Mouse (Mus musculus) forebrain, embryonic 16.5 days (tissue): ENCODE data around the gene Fgfr2. TPM values are rescaled to one million over a fixed set of nuclear protein-coding genes. Genes with fewer than 3 reads are reported as not detected.

Experiments
- ATAC-seq: fragments of 200-750 bp; cut with Nextera tagmentation; 2 replicates; pipeline ENCODE4 v1.8.0; 2017; ENCODE audit warnings: mild to moderate bottlenecking, moderate library complexity
- H3K27ac ChIP-seq: fragments of 300-500 bp; sonication (generic); 2 replicates; pipeline ENCODE4 v1.5.1; 2014; ENCODE audit warnings: low read length, control low read depth
- H3K27me3 ChIP-seq: fragments of 300-500 bp; sonication (generic); replicated peaks from 2 replicates; pipeline ENCODE4 v1.6.1; 2014; ENCODE audit warnings: low read length; ENCODE audit not compliant: control insufficient read depth, insufficient read depth
- H3K36me3 ChIP-seq: fragments of 300-500 bp; sonication (generic); 2 replicates; pipeline ENCODE4 v1.6.1; 2014; ENCODE audit not compliant: control insufficient read depth, insufficient read depth
- H3K4me1 ChIP-seq: fragments of 300-500 bp; sonication (generic); replicated peaks from 2 replicates; pipeline ENCODE4 v1.6.1; 2014; ENCODE audit warnings: low read length; ENCODE audit not compliant: control insufficient read depth, insufficient read depth
- H3K4me2 ChIP-seq: fragments of 300-500 bp; sonication (generic); 2 replicates; pipeline ENCODE4 v1.6.1; 2014; ENCODE audit warnings: mild to moderate bottlenecking, low read length, control low read depth
- H3K4me3 ChIP-seq: fragments of 300-500 bp; sonication (generic); replicated peaks from 2 replicates; pipeline ENCODE4 v1.5.1; 2014; ENCODE audit warnings: mild to moderate bottlenecking, low read length, control low read depth
- H3K9ac ChIP-seq: fragments of 300-500 bp; sonication (generic); replicated peaks from 2 replicates; pipeline ENCODE4 v1.6.1; 2014; ENCODE audit warnings: low read depth, low read length, control low read depth
- H3K9me3 ChIP-seq: fragments of 300-500 bp; sonication (generic); 2 replicates; pipeline ENCODE4 v1.6.1; 2016; ENCODE audit warnings: low read length; ENCODE audit not compliant: control insufficient read depth
- WGBS: fragments of 180-500 bp; shearing (Covaris S2); extraction: QIAGEN DNeasy Blood & Tissue Kit; methylation state at CpG from one replicate; pipeline ENCODE4 v1.1.7; 2014; 5-methylcytosine and 5-hydroxymethylcytosine counted together
- polyA plus RNA-seq: library from polyadenylated mRNA; unstranded; fragments of >200 nt; fragmentation: Nextera tagmentation; extraction: Ambion mirVana; gene quantifications from 2 replicates; pipeline ENCODE4 v1.2.1, GENCODE M21; 2015

Fgfr2 gene
- polyA plus RNA-seq, 1 experiment from 2014 or later, result 39.2 TPM

- H3K9me3 ChIP-seq, result no peaks in the 10 kb centered on the region
- H3K9ac ChIP-seq, result no peak overlapping the region
- no peaks in the 10 kb centered on the region for H3K27me3 ChIP-seq
- no peak for ATAC-seq
- peaks cover 4% of the 10 kb centered on the region; the same call in 1 of the 2 replicates for H3K4me1 ChIP-seq
- H3K36me3 ChIP-seq, result peaks cover 11% of the 10 kb centered on the region
- no peak overlapping the region for H3K4me3 ChIP-seq
- no peak overlapping the region for H3K4me2 ChIP-seq
- no peak overlapping the region for H3K27ac ChIP-seq
- WGBS, result 14% methylated on average over 1 of the region's 1 CpGs
Observed at GRCm38 (mm10) chr7:132565831-132566230, 557.3 kb downstream of the Fgfr2 start.

GRCm38 (mm10) chr7:132559138-132559766 is 563.9 kb downstream of the Fgfr2 start:
- 67% methylated on average over 3 of the region's 3 CpGs for WGBS
- H3K4me1 ChIP-seq, result no peaks in the 10 kb centered on the region
- no peak overlapping the region for H3K27ac ChIP-seq
- H3K36me3 ChIP-seq, result peaks cover 25% of the 10 kb centered on the region
- ATAC-seq, result no peak
- H3K27me3 ChIP-seq, result no peaks in the 10 kb centered on the region
- H3K9ac ChIP-seq, result no peak overlapping the region
- H3K9me3 ChIP-seq, result no peaks in the 10 kb centered on the region
- H3K4me3 ChIP-seq, result no peak overlapping the region
- no peak overlapping the region for H3K4me2 ChIP-seq

DNA sequence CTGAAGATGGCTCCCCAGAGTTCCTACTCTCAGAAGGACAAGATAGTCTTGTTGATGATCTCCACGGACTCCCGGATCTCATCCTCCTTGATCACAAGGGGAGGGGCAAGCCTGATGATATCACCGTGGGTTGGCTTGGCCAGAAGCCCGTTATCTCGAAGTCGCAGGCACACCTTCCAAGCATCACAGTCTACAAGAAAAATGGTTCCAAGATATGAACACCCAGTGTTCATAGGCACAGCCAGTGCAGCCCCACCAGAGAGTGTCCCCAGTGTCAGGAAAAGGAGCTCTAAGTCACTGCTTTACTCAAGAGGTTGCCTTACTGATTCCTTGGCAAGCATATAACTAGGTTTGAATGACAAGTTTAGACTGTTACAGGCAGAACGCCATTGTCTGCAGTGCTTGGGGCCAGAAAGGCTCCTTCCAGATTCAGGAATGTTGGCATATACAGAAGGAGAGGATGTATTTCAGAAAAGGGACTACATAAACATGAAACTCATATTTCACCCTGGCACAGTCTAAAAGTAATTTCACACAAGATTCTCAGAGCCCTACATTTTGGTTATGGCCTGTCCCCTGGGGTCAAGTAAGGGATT is 564.9 kb downstream of the Fgfr2 start:
- no peaks in the 10 kb centered on the region for H3K27me3 ChIP-seq
- ATAC-seq, result no peak
- no peak overlapping the region for H3K27ac ChIP-seq
- WGBS, result 82% methylated on average over 7 of the region's 7 CpGs
- no peak overlapping the region for H3K4me2 ChIP-seq
- no peak overlapping the region for H3K9ac ChIP-seq
- H3K4me3 ChIP-seq, result no peak overlapping the region
- H3K4me1 ChIP-seq, result no peaks in the 10 kb centered on the region
- H3K9me3 ChIP-seq, result no peaks in the 10 kb centered on the region
- H3K36me3 ChIP-seq, result peaks cover 25% of the 10 kb centered on the region

- ATAC-seq, result no peak
- Histone ChIP-seq H3K27me3 (no peaks in the 10 kb centered on the region), H3K27ac (no peak overlapping the region), H3K9me3 (no peaks in the 10 kb centered on the region), H3K4me1 (no peaks in the 10 kb centered on the region), H3K4me3 (no peak overlapping the region), H3K9ac (no peak overlapping the region), H3K4me2 (no peak overlapping the region), H3K36me3 (peaks cover 17% of the 10 kb centered on the region)
- WGBS, result 83% methylated on average over 5 of the region's 5 CpGs
Observed at GRCm38 (mm10) chr7:132556575-132556974, 566.6 kb downstream of the Fgfr2 start.

- peaks cover 14% of the 10 kb centered on the region for H3K36me3 ChIP-seq
- H3K4me1 ChIP-seq, result 0 out of 2 replicates have a peak, but pooled peaks cover 2% of the 10 kb centered on the region
- H3K4me2 ChIP-seq, result no peak overlapping the region
- no peaks in the 10 kb centered on the region for H3K27me3 ChIP-seq
- ATAC-seq, result no peak
- 35% methylated on average over 4 of the region's 4 CpGs for WGBS
- no peak overlapping the region for H3K27ac ChIP-seq
- no peak overlapping the region for H3K9ac ChIP-seq
- H3K4me3 ChIP-seq, result no peak overlapping the region
- no peaks in the 10 kb centered on the region for H3K9me3 ChIP-seq
Observed at GRCm38 (mm10) chr7:132555911-132556310, 567.2 kb downstream of the Fgfr2 start.

- Histone ChIP-seq H3K4me3 (no peak overlapping the region), H3K36me3 (peaks cover 4% of the 10 kb centered on the region; the same call in 1 of the 2 replicates), H3K27ac (no peak overlapping the region), H3K4me1 (0 out of 2 replicates have a peak, but pooled peaks cover 2% of the 10 kb centered on the region), H3K9me3 (no peaks in the 10 kb centered on the region), H3K4me2 (no peak overlapping the region), H3K9ac (no peak overlapping the region), H3K27me3 (no peaks in the 10 kb centered on the region)
- ATAC-seq, result no peak
- 32% methylated on average over 2 of the region's 2 CpGs for WGBS
Observed at GRCm38 (mm10) chr7:132554091-132554490, 569.1 kb downstream of the Fgfr2 start.

GRCm38 (mm10) chr7:132551351-132552126 is 571.6 kb downstream of the Fgfr2 start:
- Histone ChIP-seq H3K4me2 (peak overlapping the region; percentile 95), H3K27ac (peak overlapping the region; percentile 20; the same call in 1 of the 2 replicates), H3K4me1 (0 out of 2 replicates have a peak, but pooled peaks cover 2% of the 10 kb centered on the region), H3K27me3 (no peaks in the 10 kb centered on the region), H3K36me3 (no peaks in the 10 kb centered on the region), H3K9me3 (no peaks in the 10 kb centered on the region), H3K9ac (peak overlapping the region; percentile 56), H3K4me3 (peak overlapping the region; percentile 56)
- ATAC-seq, result peak; percentile 97
- WGBS, result 2% methylated on average over 27 of the region's 27 CpGs

DNA sequence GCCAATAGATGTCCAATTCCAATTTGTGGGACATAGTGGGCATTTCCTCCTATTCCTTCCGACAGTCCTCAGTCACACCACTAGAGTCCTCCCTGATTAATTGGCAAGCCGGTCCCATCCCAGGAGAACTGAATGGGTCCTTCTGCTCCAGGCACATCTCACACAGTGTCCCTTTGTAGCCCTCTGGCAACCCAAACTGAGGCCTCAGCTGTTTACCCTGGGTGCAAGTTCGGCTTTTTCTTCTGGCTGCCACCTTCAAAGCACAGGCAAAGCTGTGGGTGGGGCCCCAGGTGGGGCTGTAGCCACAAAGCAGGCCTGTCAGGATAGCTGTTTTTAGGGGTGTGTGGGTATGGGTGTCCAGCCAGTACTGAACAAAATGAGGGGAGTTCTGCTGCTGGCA is 576.0 kb downstream of the Fgfr2 start:
- peaks cover 6% of the 10 kb centered on the region for H3K4me1 ChIP-seq
- no peak overlapping the region for H3K9ac ChIP-seq
- 73% methylated on average over 3 of the region's 3 CpGs for WGBS
- H3K4me3 ChIP-seq, result no peak overlapping the region
- no peak overlapping the region for H3K27ac ChIP-seq
- no peaks in the 10 kb centered on the region for H3K27me3 ChIP-seq
- no peak overlapping the region for H3K4me2 ChIP-seq
- no peak for ATAC-seq
- H3K9me3 ChIP-seq, result no peaks in the 10 kb centered on the region
- H3K36me3 ChIP-seq, result no peaks in the 10 kb centered on the region

GRCm38 (mm10) chr7:132542427-132542826 is 580.7 kb downstream of the Fgfr2 start:
- no peak overlapping the region for H3K4me3 ChIP-seq
- H3K9ac ChIP-seq, result no peak overlapping the region
- no peaks in the 10 kb centered on the region for H3K27me3 ChIP-seq
- no peaks in the 10 kb centered on the region for H3K36me3 ChIP-seq
- H3K4me1 ChIP-seq, result peaks cover 5% of the 10 kb centered on the region
- H3K9me3 ChIP-seq, result no peaks in the 10 kb centered on the region
- H3K27ac ChIP-seq, result no peak overlapping the region; the same call in 1 of the 2 replicates
- no peak for ATAC-seq
- H3K4me2 ChIP-seq, result no peak overlapping the region
- WGBS, result 70% methylated on average over 4 of the region's 4 CpGs
